Mouse (Mus musculus): ENCODE measurements at regions not wholly inside any gene's neighbourhood (a gene's known extent, or its start where the extent isn't known, plus 50 kb on each side); places are given as distances from the start of the nearest gene placed in this dataset.
A peak's percentile ranks its signal among the peaks of the same experiment; 100 is the strongest.

DNA sequence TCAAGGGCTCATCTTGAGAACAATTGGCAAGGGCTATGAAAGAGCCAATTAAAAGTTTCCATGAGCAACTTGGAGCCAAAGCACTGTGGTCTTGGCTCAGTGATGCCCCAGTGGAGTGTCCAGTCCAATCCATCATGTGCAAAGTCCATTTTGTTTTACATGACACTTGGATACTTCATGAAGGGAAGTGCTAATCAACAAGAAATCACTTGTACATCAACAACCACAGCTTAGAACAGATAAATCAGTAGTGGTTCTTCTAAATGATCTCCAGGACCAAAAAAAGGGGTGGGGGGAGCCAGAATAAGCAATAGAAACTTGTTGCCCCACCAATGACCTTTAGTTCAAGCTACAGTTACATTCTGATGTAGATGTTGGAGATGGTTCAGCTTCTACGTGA, 87.0 kb upstream of the Asb5 start:
- ATAC-seq (ENCODE audit: extremely low read depth, insufficient number of reproducible peaks, low FRiP score, poor library complexity, severe bottlenecking) (no peak), DNase-seq (ENCODE audit: low spot score) (no peak)
- no peak for TF ChIP-seq GATA2 (IDR thresholded peaks at IDR 0.05; ENCODE audit: borderline replicate concordance, low read depth, low read length)
- no peak for TF ChIP-seq CTCF (IDR thresholded peaks at IDR 0.05; ENCODE audit: low read depth, low read length)
- no peak for TF ChIP-seq GATA1 (IDR thresholded peaks at IDR 0.05; ENCODE audit: borderline replicate concordance, low read length)
- TF ChIP-seq POLR2AphosphoS5 (IDR thresholded peaks at IDR 0.05; ENCODE audit: insufficient replicate concordance, low read depth, low read length) = no peak
- no peak for TF ChIP-seq TAL1 (conservative IDR thresholded peaks at IDR 0.05; ENCODE audit: low read depth, low read length)
- Histone ChIP-seq H3K9me3 (replicated peaks) (no peaks in the 10 kb centered on the region), H3K27me3 (ENCODE audit: insufficient read depth, low read length) (no peaks in the 10 kb centered on the region), H3K4me1 (ENCODE audit: insufficient read depth, low read depth, low read length) (no peaks in the 10 kb centered on the region), H3K4me3 (ENCODE audit: low read depth, low read length) (no peak overlapping the region), H3K36me3 (replicated peaks) (no peaks in the 10 kb centered on the region)

DNA sequence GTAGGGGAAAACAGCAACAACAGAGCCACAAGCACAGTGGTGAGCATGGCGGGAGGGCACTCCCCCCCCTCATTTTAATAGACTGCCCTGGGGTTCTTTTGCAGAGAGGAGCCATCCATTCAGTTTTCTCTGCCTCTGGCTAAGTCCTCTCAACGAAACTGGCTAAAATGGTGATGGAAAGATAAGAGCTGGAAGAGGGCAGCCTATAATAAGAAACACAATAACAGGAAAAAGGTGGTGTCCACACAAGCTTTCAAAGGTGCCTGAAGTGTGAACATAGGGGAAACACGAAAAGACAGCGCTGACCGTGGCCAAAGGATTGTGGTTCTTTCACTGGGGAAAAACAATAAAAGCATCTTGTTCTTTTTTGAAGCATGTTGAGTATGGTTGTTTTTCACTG, 83.0 kb upstream of the Asb5 start:
- Histone ChIP-seq H3K4me1 (ENCODE audit: insufficient read depth, low read depth, low read length) (no peaks in the 10 kb centered on the region), H3K27me3 (ENCODE audit: insufficient read depth, low read length) (no peaks in the 10 kb centered on the region), H3K9me3 (replicated peaks) (no peaks in the 10 kb centered on the region), H3K4me3 (ENCODE audit: low read depth, low read length) (no peak overlapping the region), H3K36me3 (replicated peaks) (no peaks in the 10 kb centered on the region)
- TF ChIP-seq POLR2AphosphoS5 (IDR thresholded peaks at IDR 0.05; ENCODE audit: insufficient replicate concordance, low read depth, low read length) = no peak
- TF ChIP-seq TAL1 (conservative IDR thresholded peaks at IDR 0.05; ENCODE audit: low read depth, low read length) = no peak
- TF ChIP-seq GATA1 (IDR thresholded peaks at IDR 0.05; ENCODE audit: borderline replicate concordance, low read length) = no peak
- no peak for TF ChIP-seq CTCF (IDR thresholded peaks at IDR 0.05; ENCODE audit: low read depth, low read length)
- no peak for TF ChIP-seq GATA2 (IDR thresholded peaks at IDR 0.05; ENCODE audit: borderline replicate concordance, low read depth, low read length)
- DNase-seq (ENCODE audit: low spot score) (no peak), ATAC-seq (ENCODE audit: extremely low read depth, insufficient number of reproducible peaks, low FRiP score, poor library complexity, severe bottlenecking) (no peak)

DNA sequence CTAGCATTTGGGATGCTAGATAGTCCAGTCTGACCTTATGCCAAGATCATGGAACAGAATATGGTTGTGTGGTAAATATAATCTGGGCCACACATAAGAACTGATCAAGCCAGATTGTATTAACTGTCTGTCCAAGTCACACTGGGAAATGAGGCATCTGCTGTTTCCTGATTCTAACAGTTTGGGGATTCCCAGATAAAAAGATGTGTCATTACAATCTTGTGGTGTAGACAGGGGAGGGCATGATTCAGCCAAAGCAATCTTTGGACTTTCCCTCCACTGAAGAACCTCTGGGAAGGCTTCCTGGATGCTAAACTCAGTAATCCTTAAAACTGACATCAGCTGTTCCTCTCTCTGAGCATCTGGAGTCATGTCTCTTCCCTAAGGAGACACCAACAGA, 79.6 kb upstream of the Asb5 start:
- Histone ChIP-seq H3K4me1 (ENCODE audit: insufficient read depth, low read depth, low read length) (no peaks in the 10 kb centered on the region), H3K9me3 (replicated peaks) (no peaks in the 10 kb centered on the region), H3K36me3 (replicated peaks) (no peaks in the 10 kb centered on the region), H3K27me3 (ENCODE audit: insufficient read depth, low read length) (no peaks in the 10 kb centered on the region), H3K4me3 (ENCODE audit: low read depth, low read length) (no peak overlapping the region)
- TF ChIP-seq POLR2AphosphoS5 (IDR thresholded peaks at IDR 0.05; ENCODE audit: insufficient replicate concordance, low read depth, low read length) (no peak), TAL1 (conservative IDR thresholded peaks at IDR 0.05; ENCODE audit: low read depth, low read length) (no peak), CTCF (IDR thresholded peaks at IDR 0.05; ENCODE audit: low read depth, low read length) (no peak), GATA1 (IDR thresholded peaks at IDR 0.05; ENCODE audit: borderline replicate concordance, low read length) (no peak), GATA2 (IDR thresholded peaks at IDR 0.05; ENCODE audit: borderline replicate concordance, low read depth, low read length) (no peak)
- ATAC-seq (ENCODE audit: extremely low read depth, insufficient number of reproducible peaks, low FRiP score, poor library complexity, severe bottlenecking) = no peak
- no peak for DNase-seq (ENCODE audit: low spot score)

DNA sequence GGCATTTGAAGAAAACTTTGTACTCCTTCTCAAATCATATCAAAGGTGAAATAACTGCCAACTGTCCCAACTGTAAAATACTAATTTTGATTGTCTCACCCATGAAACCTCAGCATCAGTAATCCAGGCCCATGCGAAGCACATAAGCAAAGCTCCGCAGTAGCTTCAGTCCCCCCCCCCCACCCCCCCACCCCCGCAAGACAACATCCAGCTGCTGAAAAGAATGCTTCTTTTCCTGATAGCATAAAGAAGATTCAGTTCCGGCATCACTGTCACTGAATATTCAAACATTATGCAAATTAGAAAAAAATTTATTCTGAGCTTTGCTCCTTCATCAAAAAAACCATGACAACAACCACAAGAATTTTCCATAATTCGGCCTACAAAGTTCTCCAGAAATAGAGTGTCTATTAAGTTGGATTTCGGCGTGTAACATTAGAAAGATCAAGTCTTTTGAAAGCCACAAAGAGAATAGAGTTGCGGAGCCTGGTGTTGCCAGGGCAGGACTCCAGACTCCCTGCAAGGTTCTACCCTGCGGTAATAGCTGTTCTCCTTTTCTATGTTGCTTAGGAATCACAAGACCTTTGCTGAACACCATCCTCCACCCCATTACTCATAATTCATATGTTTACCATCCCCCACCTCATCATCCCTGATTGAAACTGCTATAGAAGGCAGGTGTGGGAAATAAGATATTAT, 77.9 kb upstream of the Asb5 start:
- H3K36me3 ChIP-seq (replicated peaks) = no peaks in the 10 kb centered on the region
- H3K27me3 ChIP-seq (ENCODE audit: insufficient read depth, low read length) = no peaks in the 10 kb centered on the region
- TF ChIP-seq POLR2AphosphoS5 (IDR thresholded peaks at IDR 0.05; ENCODE audit: insufficient replicate concordance, low read depth, low read length) = no peak
- no peak for TF ChIP-seq TAL1 (conservative IDR thresholded peaks at IDR 0.05; ENCODE audit: low read depth, low read length)
- TF ChIP-seq GATA2 (IDR thresholded peaks at IDR 0.05; ENCODE audit: borderline replicate concordance, low read depth, low read length) = no peak
- TF ChIP-seq CTCF (IDR thresholded peaks at IDR 0.05; ENCODE audit: low read depth, low read length) = no peak
- TF ChIP-seq GATA1 (IDR thresholded peaks at IDR 0.05; ENCODE audit: borderline replicate concordance, low read length) = no peak
- no peaks in the 10 kb centered on the region for H3K9me3 ChIP-seq (replicated peaks)
- no peak overlapping the region for H3K4me3 ChIP-seq (ENCODE audit: low read depth, low read length)
- DNase-seq (ENCODE audit: low spot score) (no peak), ATAC-seq (ENCODE audit: extremely low read depth, insufficient number of reproducible peaks, low FRiP score, poor library complexity, severe bottlenecking) (no peak)
- no peaks in the 10 kb centered on the region for H3K4me1 ChIP-seq (ENCODE audit: insufficient read depth, low read depth, low read length)

DNA sequence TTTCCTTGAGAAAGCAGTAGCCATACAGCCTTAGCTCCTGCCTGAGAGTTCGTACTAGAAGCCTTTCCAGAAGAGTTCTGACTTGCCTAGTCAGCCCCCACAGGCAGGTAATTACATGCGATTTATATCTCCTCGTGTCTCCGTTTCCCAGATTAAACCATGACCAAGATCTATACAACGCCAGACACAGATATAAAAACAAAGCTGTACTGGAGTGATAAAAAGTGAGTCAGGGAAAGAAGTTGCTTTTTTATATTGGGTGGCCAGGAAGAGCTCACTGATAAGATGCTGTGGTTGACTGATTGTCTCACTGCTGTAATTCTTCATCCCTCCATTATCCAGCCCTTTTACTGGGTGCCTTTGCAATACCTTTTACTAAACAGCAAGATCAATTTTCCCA, 64.4 kb upstream of the Asb5 start:
- no peak overlapping the region for H3K4me3 ChIP-seq (ENCODE audit: low read depth, low read length)
- no peak for TF ChIP-seq GATA1 (IDR thresholded peaks at IDR 0.05; ENCODE audit: borderline replicate concordance, low read length)
- TF ChIP-seq CTCF (IDR thresholded peaks at IDR 0.05; ENCODE audit: low read depth, low read length) = no peak
- TF ChIP-seq GATA2 (IDR thresholded peaks at IDR 0.05; ENCODE audit: borderline replicate concordance, low read depth, low read length) = no peak
- no peak for TF ChIP-seq TAL1 (conservative IDR thresholded peaks at IDR 0.05; ENCODE audit: low read depth, low read length)
- no peak for TF ChIP-seq POLR2AphosphoS5 (IDR thresholded peaks at IDR 0.05; ENCODE audit: insufficient replicate concordance, low read depth, low read length)
- H3K9me3 ChIP-seq (replicated peaks) = no peaks in the 10 kb centered on the region
- ATAC-seq (ENCODE audit: extremely low read depth, insufficient number of reproducible peaks, low FRiP score, poor library complexity, severe bottlenecking) = peak; percentile 54
- H3K4me1 ChIP-seq (ENCODE audit: insufficient read depth, low read depth, low read length) = peaks cover 3% of the 10 kb centered on the region; the same call in 1 of the 2 replicates
- no peaks in the 10 kb centered on the region for H3K27me3 ChIP-seq (ENCODE audit: insufficient read depth, low read length)
- DNase-seq (ENCODE audit: low spot score) = no peak
- H3K36me3 ChIP-seq (replicated peaks) = no peaks in the 10 kb centered on the region

DNA sequence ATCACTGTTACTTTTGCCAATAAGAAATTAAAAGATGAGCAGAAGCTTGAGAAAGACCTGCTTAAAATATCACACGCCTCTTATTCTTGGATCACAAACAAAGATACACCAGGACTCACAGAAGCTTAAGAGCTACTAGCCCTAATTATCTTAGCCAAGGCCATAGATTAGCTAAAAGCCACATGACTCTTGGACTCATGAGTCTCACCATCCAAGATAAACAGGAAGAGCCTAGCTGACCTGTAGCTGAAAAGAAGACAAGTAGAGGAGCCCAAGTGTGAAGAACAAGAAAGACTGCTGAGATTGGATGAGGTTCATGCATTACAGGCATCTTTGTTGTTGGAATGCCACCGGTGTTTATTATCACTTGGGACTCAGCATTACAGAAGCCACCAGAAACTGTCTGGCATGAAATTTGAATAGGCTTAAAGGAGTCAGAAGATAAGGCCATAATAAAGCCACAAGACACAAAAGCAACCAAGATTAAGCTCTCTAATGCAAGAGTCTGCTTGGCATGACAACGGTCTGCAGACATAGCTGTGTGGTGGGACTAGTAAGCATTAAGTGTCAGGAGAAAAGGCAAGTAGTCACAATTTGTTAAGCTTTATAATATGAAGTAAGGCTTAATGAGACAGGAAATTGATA, 63.8 kb upstream of the Asb5 start:
- Histone ChIP-seq H3K4me3 (ENCODE audit: low read depth, low read length) (no peak overlapping the region), H3K9me3 (replicated peaks) (no peaks in the 10 kb centered on the region), H3K4me1 (ENCODE audit: insufficient read depth, low read depth, low read length) (peaks cover 3% of the 10 kb centered on the region; the same call in 1 of the 2 replicates), H3K27me3 (ENCODE audit: insufficient read depth, low read length) (no peaks in the 10 kb centered on the region), H3K36me3 (replicated peaks) (no peaks in the 10 kb centered on the region)
- TF ChIP-seq GATA1 (IDR thresholded peaks at IDR 0.05; ENCODE audit: borderline replicate concordance, low read length) (no peak), POLR2AphosphoS5 (IDR thresholded peaks at IDR 0.05; ENCODE audit: insufficient replicate concordance, low read depth, low read length) (no peak), GATA2 (IDR thresholded peaks at IDR 0.05; ENCODE audit: borderline replicate concordance, low read depth, low read length) (no peak), CTCF (IDR thresholded peaks at IDR 0.05; ENCODE audit: low read depth, low read length) (no peak)
- DNase-seq (ENCODE audit: low spot score) = no peak
- no peak for ATAC-seq (ENCODE audit: extremely low read depth, insufficient number of reproducible peaks, low FRiP score, poor library complexity, severe bottlenecking)
